Mouse (Mus musculus): ENCODE data around the gene Dynlt1f. TPM values are rescaled to one million over a fixed set of nuclear protein-coding genes. Genes with fewer than 3 reads are reported as not detected.
A peak's percentile ranks its signal among the peaks of the same experiment; 100 is the strongest.
"Not testable (repeated sequence)": the region's sequence is repeated elsewhere in the genome, so short reads cannot be mapped to it uniquely, and the experiment has no call there.

Dynlt1f gene
- polyA plus RNA-seq, 1 experiment, result 154 TPM

GRCm38 (mm10) chr17:6686299-6686971 lies 30.7 kb upstream of the Dynlt1f start:
- H3K4me1 ChIP-seq (replicated peaks; ENCODE audit: control insufficient read depth, insufficient read depth, low read length), result peaks cover 26% of the 10 kb centered on the region
- not testable (repeated sequence) for H3K36me3 ChIP-seq (ENCODE audit: control insufficient read depth, insufficient read depth, low read length); H3K27me3 ChIP-seq (ENCODE audit: control insufficient read depth, insufficient read depth, low read length); H3K4me3 ChIP-seq (ENCODE audit: control insufficient read depth, insufficient read depth, low read length)
- WGBS, result 36% methylated on average over 3 of the region's 4 CpGs
- peak; percentile 51 for DNase-seq
- H3K27ac ChIP-seq (ENCODE audit: control insufficient read depth, insufficient read depth, low read length), result peak overlapping the region; percentile 16

GRCm38 (mm10) chr17:6685288-6685818 lies 29.7 kb upstream of the Dynlt1f start:
- WGBS, result 88% methylated on average over 5 of the region's 8 CpGs
- H3K27me3 ChIP-seq (ENCODE audit: control insufficient read depth, insufficient read depth, low read length); H3K4me3 ChIP-seq (ENCODE audit: control insufficient read depth, insufficient read depth, low read length); H3K36me3 ChIP-seq (ENCODE audit: control insufficient read depth, insufficient read depth, low read length); DNase-seq; H3K27ac ChIP-seq (ENCODE audit: control insufficient read depth, insufficient read depth, low read length): not testable (repeated sequence)
- H3K4me1 ChIP-seq (replicated peaks; ENCODE audit: control insufficient read depth, insufficient read depth, low read length), result peaks cover 23% of the 10 kb centered on the region

GRCm38 (mm10) chr17:6684464-6685287 lies 29.0 kb upstream of the Dynlt1f start:
- WGBS, result no CpG with 5 or more reads among the region's 4 CpGs
- peaks cover 18% of the 10 kb centered on the region for H3K4me1 ChIP-seq (replicated peaks; ENCODE audit: control insufficient read depth, insufficient read depth, low read length)
- DNase-seq; H3K4me3 ChIP-seq (ENCODE audit: control insufficient read depth, insufficient read depth, low read length); H3K27ac ChIP-seq (ENCODE audit: control insufficient read depth, insufficient read depth, low read length); H3K27me3 ChIP-seq (ENCODE audit: control insufficient read depth, insufficient read depth, low read length); H3K36me3 ChIP-seq (ENCODE audit: control insufficient read depth, insufficient read depth, low read length): not testable (repeated sequence)

DNA sequence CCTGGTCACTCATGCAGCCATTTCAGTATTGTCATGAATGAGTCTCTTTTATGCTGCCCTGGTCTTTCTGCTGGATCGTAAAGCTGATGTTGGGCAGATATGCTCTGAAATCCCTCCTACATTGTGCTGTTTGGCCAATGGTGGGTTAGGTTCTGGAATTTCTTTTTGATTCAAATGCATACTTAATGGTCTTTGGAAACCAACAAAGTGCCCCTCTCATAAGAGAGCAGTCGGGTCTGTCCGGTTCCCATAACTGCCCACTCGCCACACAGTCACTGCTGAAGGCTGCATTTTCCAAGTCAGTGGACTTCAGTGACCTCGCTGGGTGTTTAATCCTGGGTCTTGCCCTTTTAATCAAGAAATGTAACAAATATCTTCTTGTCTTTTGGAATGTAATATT lies 28.0 kb upstream of the Dynlt1f start:
- H3K36me3 ChIP-seq (ENCODE audit: control insufficient read depth, insufficient read depth, low read length); DNase-seq; H3K27ac ChIP-seq (ENCODE audit: control insufficient read depth, insufficient read depth, low read length); H3K27me3 ChIP-seq (ENCODE audit: control insufficient read depth, insufficient read depth, low read length); H3K4me3 ChIP-seq (ENCODE audit: control insufficient read depth, insufficient read depth, low read length): not testable (repeated sequence)
- peaks cover 12% of the 10 kb centered on the region for H3K4me1 ChIP-seq (replicated peaks; ENCODE audit: control insufficient read depth, insufficient read depth, low read length)
- 100% methylated on average over 1 of the region's 5 CpGs for WGBS

- not testable (repeated sequence) for H3K36me3 ChIP-seq (ENCODE audit: control insufficient read depth, insufficient read depth, low read length); H3K27ac ChIP-seq (ENCODE audit: control insufficient read depth, insufficient read depth, low read length); H3K4me1 ChIP-seq (replicated peaks; ENCODE audit: control insufficient read depth, insufficient read depth, low read length); DNase-seq; H3K4me3 ChIP-seq (ENCODE audit: control insufficient read depth, insufficient read depth, low read length); H3K27me3 ChIP-seq (ENCODE audit: control insufficient read depth, insufficient read depth, low read length)
- WGBS, result 91% methylated on average over 4 of the region's 4 CpGs
These were observed 26.0 kb upstream of the Dynlt1f start for GRCm38 (mm10) chr17:6681721-6682120.

DNA sequence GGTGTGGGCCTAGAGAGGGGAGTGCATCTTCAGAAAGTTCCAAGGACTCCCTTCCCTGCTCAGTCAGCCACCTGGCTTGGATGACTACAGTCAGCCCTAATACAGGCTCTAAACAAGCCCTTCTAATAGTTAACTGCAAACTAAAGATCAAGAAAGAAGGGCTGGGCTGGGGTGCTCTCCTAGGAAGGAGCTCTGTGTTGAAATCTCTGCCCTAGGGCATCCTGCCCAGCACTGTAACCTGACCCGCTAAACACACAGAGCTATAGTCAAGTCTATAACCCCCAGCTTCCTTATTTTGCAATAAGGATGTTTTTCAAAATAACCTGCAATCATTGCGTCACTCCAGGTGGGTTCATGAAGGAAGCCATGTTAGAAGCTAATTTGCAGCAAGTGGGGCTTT lies 22.4 kb upstream of the Dynlt1f start:
- not testable (repeated sequence) for H3K36me3 ChIP-seq (ENCODE audit: control insufficient read depth, insufficient read depth, low read length); DNase-seq; H3K4me1 ChIP-seq (replicated peaks; ENCODE audit: control insufficient read depth, insufficient read depth, low read length); H3K27ac ChIP-seq (ENCODE audit: control insufficient read depth, insufficient read depth, low read length); H3K27me3 ChIP-seq (ENCODE audit: control insufficient read depth, insufficient read depth, low read length); H3K4me3 ChIP-seq (ENCODE audit: control insufficient read depth, insufficient read depth, low read length)
- WGBS, result 89% methylated on average over 1 of the region's 2 CpGs

- H3K36me3 ChIP-seq (ENCODE audit: control insufficient read depth, insufficient read depth, low read length); DNase-seq; H3K27ac ChIP-seq (ENCODE audit: control insufficient read depth, insufficient read depth, low read length); H3K4me1 ChIP-seq (replicated peaks; ENCODE audit: control insufficient read depth, insufficient read depth, low read length); H3K27me3 ChIP-seq (ENCODE audit: control insufficient read depth, insufficient read depth, low read length); H3K4me3 ChIP-seq (ENCODE audit: control insufficient read depth, insufficient read depth, low read length): not testable (repeated sequence)
- WGBS, result 88% methylated on average over 5 of the region's 5 CpGs
These were observed 18.6 kb upstream of the Dynlt1f start for GRCm38 (mm10) chr17:6674297-6674696.

DNA sequence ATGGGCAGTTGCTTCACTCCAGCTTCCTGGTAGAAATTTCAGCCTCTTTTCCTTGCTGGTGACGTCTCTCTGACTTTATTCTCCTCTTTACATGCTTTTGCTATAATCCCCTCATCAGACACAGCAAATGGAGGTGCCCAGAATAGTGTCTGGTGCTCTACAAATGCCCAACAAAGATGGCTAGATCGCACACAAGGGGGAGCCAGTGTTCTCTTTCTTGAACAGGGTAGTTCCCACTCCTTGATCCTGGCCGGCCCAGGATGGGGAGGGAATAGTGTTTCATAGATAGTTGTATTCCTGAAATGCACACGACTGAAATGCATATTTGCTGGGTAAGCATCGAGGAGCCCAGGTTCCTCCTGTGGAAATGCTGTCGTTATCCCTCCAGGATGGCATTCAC lies 12.8 kb upstream of the Dynlt1f start:
- H3K36me3 ChIP-seq (ENCODE audit: control insufficient read depth, insufficient read depth, low read length); H3K4me3 ChIP-seq (ENCODE audit: control insufficient read depth, insufficient read depth, low read length); H3K27ac ChIP-seq (ENCODE audit: control insufficient read depth, insufficient read depth, low read length); H3K4me1 ChIP-seq (replicated peaks; ENCODE audit: control insufficient read depth, insufficient read depth, low read length); H3K27me3 ChIP-seq (ENCODE audit: control insufficient read depth, insufficient read depth, low read length); DNase-seq: not testable (repeated sequence)
- WGBS, result no CpG with 5 or more reads among the region's 6 CpGs

- H3K36me3 ChIP-seq (ENCODE audit: control insufficient read depth, insufficient read depth, low read length); H3K4me3 ChIP-seq (ENCODE audit: control insufficient read depth, insufficient read depth, low read length); H3K27ac ChIP-seq (ENCODE audit: control insufficient read depth, insufficient read depth, low read length); H3K27me3 ChIP-seq (ENCODE audit: control insufficient read depth, insufficient read depth, low read length); DNase-seq; H3K4me1 ChIP-seq (replicated peaks; ENCODE audit: control insufficient read depth, insufficient read depth, low read length): not testable (repeated sequence)
- 19% methylated on average over 4 of the region's 5 CpGs for WGBS
These were observed 9.7 kb upstream of the Dynlt1f start for GRCm38 (mm10) chr17:6665389-6665788.

DNA sequence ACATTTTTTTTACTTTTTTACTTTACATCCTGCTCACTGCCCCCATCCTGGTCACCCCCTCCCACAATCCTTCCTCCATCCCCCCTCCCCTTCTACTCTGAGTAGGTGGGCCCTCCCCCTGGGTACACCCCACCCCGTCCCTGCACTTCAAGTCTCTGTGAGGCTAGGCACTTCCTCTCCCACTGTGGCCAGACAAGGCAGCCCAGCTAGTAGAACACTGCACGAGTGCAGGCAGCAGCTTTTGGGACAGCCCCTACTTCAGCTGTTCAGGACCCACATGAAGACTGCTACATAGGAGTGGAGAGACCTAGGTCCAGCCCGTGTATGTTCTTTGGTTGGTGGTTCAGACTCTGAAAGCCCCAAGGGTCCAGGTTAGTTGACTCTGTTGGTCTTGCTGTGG lies 7.1 kb upstream of the Dynlt1f start:
- WGBS, result 5% methylated on average over 3 of the region's 3 CpGs
- H3K27me3 ChIP-seq (ENCODE audit: control insufficient read depth, insufficient read depth, low read length); H3K36me3 ChIP-seq (ENCODE audit: control insufficient read depth, insufficient read depth, low read length); DNase-seq: not testable (repeated sequence)
- Histone ChIP-seq H3K4me1 (replicated peaks; ENCODE audit: control insufficient read depth, insufficient read depth, low read length) (peaks cover 12% of the 10 kb centered on the region), H3K27ac (ENCODE audit: control insufficient read depth, insufficient read depth, low read length) (peak overlapping the region; percentile 75; the same call in 1 of the 2 replicates), H3K4me3 (ENCODE audit: control insufficient read depth, insufficient read depth, low read length) (peak overlapping the region; percentile 40)

All from thymus, adult 2 months (tissue).